ENCODE assay signal across 25 mouse cellular contexts in genomic region chr9:67793501-67793900, GRCm38 (mm10). TPM values are rescaled to one million over a fixed set of nuclear protein-coding genes. Genes with fewer than 3 reads are reported as not detected.
A peak's percentile ranks its signal among the peaks of the same experiment; 100 is the strongest.
DNase-seq lines count a peak whose midpoint lies in the region; ATAC-seq and TF ChIP-seq lines count a peak whose summit lies in the region.
"Had no signal": no experiment of that assay in that cellular context is flagged by ENCODE, and none has a peak within 500 bp of the region (broad histone marks: within the 10 kb centered on the region; RNA-seq: fewer than 3 reads in every experiment).

No protein-coding gene starts in this region.

- no peaks in the 10 kb centered on the region for H3K27me3 ChIP-seq in thymus, adult 2 months (ENCODE audit: control insufficient read depth, insufficient read depth, low read length)
- H3K27me3 ChIP-seq: embryonic facial prominence, embryonic 13.5 days; embryonic facial prominence, embryonic 15.5 days; forebrain, embryonic 12.5 days had no signal

- no peaks in the 10 kb centered on the region for H3K4me1 ChIP-seq in thymus, adult 2 months (replicated peaks; ENCODE audit: control insufficient read depth, insufficient read depth, low read length)

- TF ChIP-seq CTCF in thymus, adult 2 months (IDR thresholded peaks at IDR 0.05; ENCODE audit: borderline replicate concordance, control insufficient read depth, extremely low read depth, insufficient read depth, low read length, poor library complexity) = no peak

- no peak for TF ChIP-seq POLR2A in thymus, adult 2 months (IDR thresholded peaks at IDR 0.05; ENCODE audit: control insufficient read depth, extremely low read depth, insufficient read depth, low read length, poor library complexity)

- WGBS in thymus, adult 2 months = 34% methylated on average over 6 of the region's 6 CpGs

- peak; percentile 59 for ATAC-seq in CD4-positive, CD25-positive, alpha-beta regulatory T cell, adult 4 months
- peak; percentile 59 for ATAC-seq in inflammation-experienced regulatory T-cells, adult 6 months
- ATAC-seq: forebrain, embryonic 16.5 days had no signal

- H3K4me3 ChIP-seq in thymus, adult 2 months (ENCODE audit: control insufficient read depth, insufficient read depth, low read length) = no peak overlapping the region
- H3K4me3 ChIP-seq: embryonic facial prominence, embryonic 13.5 days; embryonic facial prominence, embryonic 15.5 days; erythroblast, embryonic 14.5 days; forebrain, embryonic 10.5 days; forebrain, embryonic 12.5 days had no signal

- H3K36me3 ChIP-seq in thymus, adult 2 months (ENCODE audit: control insufficient read depth, insufficient read depth, low read length) = no peaks in the 10 kb centered on the region
- H3K36me3 ChIP-seq: embryonic facial prominence, embryonic 13.5 days; embryonic facial prominence, embryonic 15.5 days; forebrain, embryonic 10.5 days; forebrain, embryonic 12.5 days had no signal

- H3K27ac ChIP-seq in thymus, adult 2 months (ENCODE audit: control insufficient read depth, insufficient read depth, low read length) = no peak overlapping the region
- H3K27ac ChIP-seq: embryonic facial prominence, embryonic 13.5 days; embryonic facial prominence, embryonic 15.5 days; forebrain, embryonic 12.5 days had no signal

- peak; percentile 5 for DNase-seq in thymus, postnatal 14 days
- no peak for DNase-seq in thymus, adult 2 months
- peak; percentile 29 for DNase-seq in CD4-positive, CD25-positive, alpha-beta regulatory T cell, adult 2 months (ENCODE audit: low read depth, low spot score)
- DNase-seq in right cerebral cortex, postnatal 4 days = no peak
- DNase-seq in spleen, adult 12 weeks (ENCODE audit: low spot score) = no peak
- DNase-seq: adrenal gland, adult 2 months; adrenal gland, postnatal 10 days; adrenal gland, postnatal 25 days; cerebellum, adult 11 months; cerebellum, adult 18-20 months; cerebellum, adult 8-10 months; cerebellum, adult 9-11 months; cerebellum, postnatal 14 days; cerebellum, postnatal 36 days; embryo, embryonic 11 days had no signal

RNA-seq across cellular contexts. Expression of gene C2cd4b, which starts 34.3 kb away (rescaled TPM):
- polyA plus RNA-seq in thymus, adult 2 months (2012; rRNA removed) = 1.7 and 2.7 TPM in 2 replicates
- not detected for polyA plus RNA-seq in CD4-positive, CD25-positive, alpha-beta regulatory T cell, adult 4 months (2017; shearing (Covaris generic))
- not detected for polyA plus RNA-seq in inflammation-experienced regulatory T-cells, adult 6 months (2017; shearing (Covaris generic))
- polyA plus RNA-seq: C2C12; embryonic facial prominence, embryonic 11.5 days; erythroblast, embryonic 14.5 days; forebrain, embryonic 10.5 days had no signal

RNA-seq across cellular contexts. Expression of gene C2cd4a, which starts 38.6 kb away (rescaled TPM):
- 0.46 and 1.3 TPM in 2 replicates for polyA plus RNA-seq in thymus, adult 2 months (2012; rRNA removed)
- not detected for polyA plus RNA-seq in CD4-positive, CD25-positive, alpha-beta regulatory T cell, adult 4 months (2017; shearing (Covaris generic))
- polyA plus RNA-seq in inflammation-experienced regulatory T-cells, adult 6 months (2017; shearing (Covaris generic)) = not detected
- polyA plus RNA-seq: embryonic facial prominence, embryonic 11.5 days; forebrain, embryonic 10.5 days; forebrain, embryonic 12.5 days; forebrain, embryonic 16.5 days had no signal

RNA-seq across cellular contexts. Expression of gene Vps13c, which starts 46.7 kb away (rescaled TPM):
- 14.1 and 14.5 TPM in 2 replicates for polyA plus RNA-seq in thymus, adult 2 months (2012; rRNA removed)
- polyA plus RNA-seq in CD4-positive, CD25-positive, alpha-beta regulatory T cell, adult 4 months (2017; shearing (Covaris generic)) = 10 to 100 TPM; 21.6 to 27.3 TPM
- polyA plus RNA-seq in inflammation-experienced regulatory T-cells, adult 6 months (2017; shearing (Covaris generic)) = 10 to 100 TPM; 15.4 to 24.0 (median 19.5) TPM

Comparison
In these comparisons a context has a peak if more than half of its experiments do, and no peak if none do; other contexts are left out.
1. DNase-seq: peak in thymus, postnatal 14 days (single experiment) and CD4-positive, CD25-positive, alpha-beta regulatory T cell, adult 2 months (single experiment); none in thymus, adult 2 months (single experiment), right cerebral cortex, postnatal 4 days (single experiment) and spleen, adult 12 weeks (single experiment).